Comparison of ENCODE assay signal across 18 mouse cellular contexts in the genomic region with DNA sequence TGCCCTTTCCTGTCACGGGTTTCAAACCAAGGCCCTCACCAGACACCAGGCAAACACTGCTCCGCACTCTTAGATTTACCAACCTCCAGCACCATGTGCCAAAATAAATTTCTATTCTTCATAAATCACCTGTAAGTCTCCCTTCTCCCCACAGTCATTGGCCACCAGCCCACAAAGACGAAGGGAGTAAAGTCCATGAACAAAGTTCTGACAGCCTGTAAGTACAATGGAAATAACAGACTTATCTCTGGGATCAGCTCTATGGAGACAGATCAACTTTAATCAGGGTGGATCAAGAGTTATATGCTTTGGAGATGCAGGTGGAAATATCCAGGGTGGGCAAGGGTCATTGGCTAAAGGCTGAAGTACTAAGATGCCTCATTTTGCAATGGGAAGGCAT.
"Had no signal": no experiment of that assay in that cellular context is flagged by ENCODE, and none has a peak within 500 bp of the region (broad histone marks: within the 10 kb centered on the region; RNA-seq: fewer than 3 reads in every experiment).

No protein-coding gene starts in this region.

- ATAC-seq: intestine, postnatal 0 days; liver, embryonic 12.5 days; midbrain, embryonic 13.5 days; midbrain, embryonic 16.5 days had no signal

- H3K4me2 ChIP-seq: limb, embryonic 13.5 days; liver, embryonic 12.5 days; liver, embryonic 15.5 days; lung, embryonic 15.5 days; midbrain, embryonic 13.5 days had no signal

- H3K27ac ChIP-seq: layer of hippocampus, adult 2 months; limb, embryonic 10.5 days; limb, embryonic 13.5 days; liver, embryonic 12.5 days; liver, embryonic 15.5 days; lung, embryonic 15.5 days; midbrain, embryonic 10.5 days; midbrain, embryonic 13.5 days had no signal

- H3K9me3 ChIP-seq: limb, embryonic 10.5 days; limb, embryonic 13.5 days; liver, embryonic 12.5 days; liver, embryonic 15.5 days; lung, embryonic 15.5 days; megakaryocyte, embryonic 14.5 days; midbrain, embryonic 10.5 days; midbrain, embryonic 13.5 days had no signal

- H3K4me3 ChIP-seq: layer of hippocampus, adult 2 months; limb, embryonic 10.5 days; limb, embryonic 13.5 days; liver, embryonic 12.5 days; liver, embryonic 15.5 days; lung, embryonic 15.5 days; megakaryocyte, embryonic 14.5 days; midbrain, embryonic 10.5 days; midbrain, embryonic 13.5 days had no signal

- H3K9ac ChIP-seq: limb, embryonic 13.5 days; liver, embryonic 12.5 days; liver, embryonic 15.5 days; lung, embryonic 15.5 days; midbrain, embryonic 13.5 days had no signal

- H3K36me3 ChIP-seq: limb, embryonic 10.5 days; limb, embryonic 13.5 days; liver, embryonic 12.5 days; liver, embryonic 15.5 days; lung, embryonic 15.5 days; midbrain, embryonic 10.5 days; midbrain, embryonic 13.5 days had no signal

- H3K27me3 ChIP-seq: limb, embryonic 13.5 days; liver, embryonic 12.5 days; liver, embryonic 15.5 days; lung, embryonic 15.5 days; midbrain, embryonic 13.5 days had no signal

- H3K4me1 ChIP-seq: limb, embryonic 10.5 days; limb, embryonic 13.5 days; liver, embryonic 12.5 days; liver, embryonic 15.5 days; lung, embryonic 15.5 days; megakaryocyte, embryonic 14.5 days; midbrain, embryonic 10.5 days; midbrain, embryonic 13.5 days had no signal

- DNase-seq: layer of hippocampus, adult 9-11 months; liver; lung, adult 18-20 months; lung, postnatal 10 days; lung, postnatal 36 days; thymus, adult 18-20 months; thymus, postnatal 36 days had no signal
